Mouse (Mus musculus): ENCODE measurements around the gene Hdac9. TPM values are rescaled to one million over a fixed set of nuclear protein-coding genes. Genes with fewer than 3 reads are reported as not detected.

Hdac9 gene
- polyA plus RNA-seq, 1 experiment from 2014 or later, result 6.7 TPM

DNA sequence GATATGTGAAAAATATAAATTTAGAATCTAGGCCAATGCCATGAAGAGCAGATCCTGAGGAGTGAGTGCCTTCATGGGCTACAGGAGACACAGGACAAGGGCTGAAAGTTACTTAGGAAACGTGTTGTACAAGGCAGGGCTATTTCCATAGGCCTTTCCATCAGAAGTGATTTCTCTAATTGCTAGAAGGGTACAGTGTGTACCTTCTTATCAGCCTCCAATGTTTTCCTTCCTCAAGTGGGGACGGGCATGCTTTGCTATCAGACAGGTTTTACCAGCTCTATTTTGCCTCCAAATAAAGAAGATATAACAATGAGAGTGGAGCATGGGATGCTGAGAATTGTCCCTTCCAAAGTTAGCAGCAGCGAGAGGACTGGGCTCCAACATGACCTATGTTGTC lies 81.4 kb downstream of the Hdac9 start:
- Histone ChIP-seq H3K9ac (replicated peaks; ENCODE audit: low read length) (no peak overlapping the region), H3K4me1 (ENCODE audit: control insufficient read depth, insufficient read depth, low read length) (no peaks in the 10 kb centered on the region), H3K27ac (replicated peaks; ENCODE audit: low read depth, low read length) (no peak overlapping the region), H3K9me3 (replicated peaks; ENCODE audit: control insufficient read depth, low read length) (no peaks in the 10 kb centered on the region), H3K4me2 (ENCODE audit: low read depth, low read length) (no peak overlapping the region), H3K4me3 (ENCODE audit: low read depth, low read length) (no peak overlapping the region), H3K27me3 (ENCODE audit: control insufficient read depth, insufficient read depth, low read length) (no peaks in the 10 kb centered on the region), H3K36me3 (replicated peaks; ENCODE audit: control insufficient read depth, insufficient read depth, low read depth, low read length) (no peaks in the 10 kb centered on the region)
- WGBS, result 82% methylated on average over 3 of the region's 3 CpGs
- ATAC-seq (replicated peaks; ENCODE audit: insufficient number of reproducible peaks, low FRiP score, low TSS enrichment, low read depth) (no peak), DNase-seq (ENCODE audit: low spot score) (no peak)

DNA sequence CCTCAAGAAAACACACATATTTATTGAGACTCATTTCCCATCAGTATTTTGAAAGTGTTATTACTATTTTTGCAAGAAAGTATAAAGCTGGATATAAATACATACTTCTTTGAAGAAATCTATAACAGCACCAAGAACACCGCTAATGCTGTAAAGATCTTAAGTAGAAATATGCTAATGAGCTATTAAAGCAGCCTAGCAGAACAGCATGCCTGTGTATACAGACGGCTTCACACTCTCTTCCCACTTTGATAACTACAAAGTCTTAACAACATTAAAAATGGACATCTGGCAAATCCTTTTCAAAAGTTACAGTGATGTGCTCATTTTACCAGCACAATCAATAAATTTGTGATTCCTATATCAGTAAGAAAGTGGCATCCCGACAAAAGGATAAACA lies 88.2 kb downstream of the Hdac9 start:
- H3K9ac ChIP-seq (replicated peaks; ENCODE audit: low read length), result no peak overlapping the region
- no peaks in the 10 kb centered on the region for H3K27me3 ChIP-seq (ENCODE audit: control insufficient read depth, insufficient read depth, low read length)
- H3K4me2 ChIP-seq (ENCODE audit: low read depth, low read length), result no peak overlapping the region
- WGBS, result 83% methylated on average over 3 of the region's 3 CpGs
- no peak overlapping the region for H3K27ac ChIP-seq (replicated peaks; ENCODE audit: low read depth, low read length)
- H3K9me3 ChIP-seq (replicated peaks; ENCODE audit: control insufficient read depth, low read length), result no peaks in the 10 kb centered on the region
- DNase-seq (ENCODE audit: low spot score), result no peak
- no peaks in the 10 kb centered on the region for H3K36me3 ChIP-seq (replicated peaks; ENCODE audit: control insufficient read depth, insufficient read depth, low read depth, low read length)
- H3K4me1 ChIP-seq (ENCODE audit: control insufficient read depth, insufficient read depth, low read length), result no peaks in the 10 kb centered on the region
- ATAC-seq (replicated peaks; ENCODE audit: insufficient number of reproducible peaks, low FRiP score, low TSS enrichment, low read depth), result no peak
- H3K4me3 ChIP-seq (ENCODE audit: low read depth, low read length), result no peak overlapping the region

DNA sequence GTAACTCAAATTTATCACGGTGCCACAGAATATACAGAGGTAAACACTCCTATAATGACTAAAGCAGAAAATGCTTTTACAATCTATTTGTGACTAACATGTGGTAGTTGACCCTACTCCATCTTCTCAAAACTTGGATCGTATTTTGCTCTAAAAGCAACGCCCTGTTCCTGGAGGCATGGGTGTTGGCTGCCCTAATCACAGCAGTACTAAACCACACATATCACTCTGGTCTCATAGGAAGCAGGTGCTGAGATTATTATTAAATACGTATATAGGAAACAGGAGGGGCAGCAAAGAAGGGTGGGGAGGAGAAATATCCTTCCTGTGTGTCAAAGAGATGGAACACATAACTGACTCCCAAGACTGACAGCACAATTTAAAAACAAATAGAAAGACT lies 90.0 kb downstream of the Hdac9 start:
- Histone ChIP-seq H3K9me3 (replicated peaks; ENCODE audit: control insufficient read depth, low read length) (no peaks in the 10 kb centered on the region), H3K36me3 (replicated peaks; ENCODE audit: control insufficient read depth, insufficient read depth, low read depth, low read length) (no peaks in the 10 kb centered on the region), H3K27me3 (ENCODE audit: control insufficient read depth, insufficient read depth, low read length) (no peaks in the 10 kb centered on the region), H3K27ac (replicated peaks; ENCODE audit: low read depth, low read length) (no peak overlapping the region), H3K4me1 (ENCODE audit: control insufficient read depth, insufficient read depth, low read length) (no peaks in the 10 kb centered on the region), H3K4me3 (ENCODE audit: low read depth, low read length) (no peak overlapping the region), H3K9ac (replicated peaks; ENCODE audit: low read length) (no peak overlapping the region), H3K4me2 (ENCODE audit: low read depth, low read length) (no peak overlapping the region)
- DNase-seq (ENCODE audit: low spot score), result no peak
- 91% methylated on average over 4 of the region's 4 CpGs for WGBS
- no peak for ATAC-seq (replicated peaks; ENCODE audit: insufficient number of reproducible peaks, low FRiP score, low TSS enrichment, low read depth)

DNA sequence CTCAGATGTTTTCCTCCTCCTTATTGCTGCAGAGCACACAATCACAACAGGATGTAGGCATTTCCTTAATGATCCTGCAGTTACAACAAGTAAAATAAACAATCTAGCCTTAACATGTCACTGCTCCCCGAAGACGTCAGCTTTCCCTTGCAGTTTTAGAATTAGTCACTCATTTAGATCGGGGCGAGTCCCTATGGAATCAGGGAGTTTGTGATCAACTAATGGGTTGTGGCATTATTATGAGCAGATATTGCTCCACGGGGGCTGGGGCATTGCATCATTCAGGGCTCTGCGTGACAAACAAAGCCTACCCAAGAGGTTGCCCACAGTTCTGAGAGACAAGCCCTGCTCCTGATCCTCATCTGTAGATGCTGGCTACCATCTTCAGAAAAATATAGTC lies 96.7 kb downstream of the Hdac9 start:
- H3K9ac ChIP-seq (replicated peaks; ENCODE audit: low read length), result no peak overlapping the region
- H3K27me3 ChIP-seq (ENCODE audit: control insufficient read depth, insufficient read depth, low read length), result no peaks in the 10 kb centered on the region
- no peaks in the 10 kb centered on the region for H3K36me3 ChIP-seq (replicated peaks; ENCODE audit: control insufficient read depth, insufficient read depth, low read depth, low read length)
- H3K4me3 ChIP-seq (ENCODE audit: low read depth, low read length), result no peak overlapping the region
- H3K9me3 ChIP-seq (replicated peaks; ENCODE audit: control insufficient read depth, low read length), result no peaks in the 10 kb centered on the region
- WGBS, result 40% methylated on average over 6 of the region's 6 CpGs
- no peak for ATAC-seq (replicated peaks; ENCODE audit: insufficient number of reproducible peaks, low FRiP score, low TSS enrichment, low read depth)
- H3K4me2 ChIP-seq (ENCODE audit: low read depth, low read length), result no peak overlapping the region
- H3K4me1 ChIP-seq (ENCODE audit: control insufficient read depth, insufficient read depth, low read length), result no peaks in the 10 kb centered on the region
- DNase-seq (ENCODE audit: low spot score), result peak; percentile 23
- H3K27ac ChIP-seq (replicated peaks; ENCODE audit: low read depth, low read length), result no peak overlapping the region

DNA sequence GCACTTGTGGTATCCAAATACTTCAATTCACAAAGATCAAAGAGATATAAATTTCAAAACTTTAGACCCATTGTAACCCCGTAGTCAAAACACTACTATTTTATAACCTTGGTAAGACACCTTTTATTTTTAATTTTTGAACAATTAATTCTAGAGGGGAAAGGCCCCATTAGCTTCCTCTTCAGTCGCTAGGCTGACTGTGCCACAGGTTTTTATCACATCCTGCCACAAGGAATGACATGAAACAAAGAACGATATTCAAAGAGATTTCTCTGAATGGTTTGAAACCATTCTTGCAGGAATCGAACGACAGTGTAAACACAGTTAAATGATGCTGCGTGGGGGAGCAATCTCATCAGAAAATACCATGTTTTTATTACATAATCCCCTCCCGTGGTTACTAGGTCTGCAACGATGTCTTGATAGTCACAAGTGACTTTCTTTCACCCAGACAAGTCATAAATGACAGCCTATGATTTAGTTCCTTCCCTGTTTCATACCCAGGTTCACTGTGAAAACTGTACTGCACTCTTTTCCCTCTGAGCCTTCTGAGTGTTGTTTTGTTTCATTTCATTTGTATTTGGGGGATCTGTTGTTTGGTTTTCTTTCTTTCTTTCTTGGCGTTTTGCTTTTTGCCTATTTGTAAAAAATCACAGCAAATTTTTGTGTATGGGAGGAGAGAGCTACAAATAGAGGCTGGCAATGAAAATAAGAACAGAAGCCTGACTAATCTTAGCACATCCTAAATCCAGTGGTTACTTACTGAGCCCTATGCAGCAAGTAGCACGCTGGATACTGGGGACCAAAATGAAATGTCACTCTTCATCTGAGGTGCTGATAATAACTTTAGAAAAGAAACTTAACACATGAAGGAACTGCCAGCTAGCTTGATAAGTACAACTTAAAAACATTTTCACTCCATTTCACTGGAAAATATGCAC lies 105.0 kb downstream of the Hdac9 start:
- no peaks in the 10 kb centered on the region for H3K27me3 ChIP-seq (ENCODE audit: control insufficient read depth, insufficient read depth, low read length)
- no peaks in the 10 kb centered on the region for H3K4me1 ChIP-seq (ENCODE audit: control insufficient read depth, insufficient read depth, low read length)
- no peaks in the 10 kb centered on the region for H3K9me3 ChIP-seq (replicated peaks; ENCODE audit: control insufficient read depth, low read length)
- H3K4me3 ChIP-seq (ENCODE audit: low read depth, low read length), result no peak overlapping the region
- no peak overlapping the region for H3K27ac ChIP-seq (replicated peaks; ENCODE audit: low read depth, low read length)
- WGBS, result 74% methylated on average over 10 of the region's 10 CpGs
- ATAC-seq (replicated peaks; ENCODE audit: insufficient number of reproducible peaks, low FRiP score, low TSS enrichment, low read depth), result no peak
- H3K9ac ChIP-seq (replicated peaks; ENCODE audit: low read length), result no peak overlapping the region
- no peak for DNase-seq (ENCODE audit: low spot score)
- H3K36me3 ChIP-seq (replicated peaks; ENCODE audit: control insufficient read depth, insufficient read depth, low read depth, low read length), result no peaks in the 10 kb centered on the region
- no peak overlapping the region for H3K4me2 ChIP-seq (ENCODE audit: low read depth, low read length)

GRCm38 (mm10) chr12:34810221-34810620 lies 106.7 kb downstream of the Hdac9 start:
- no peaks in the 10 kb centered on the region for H3K36me3 ChIP-seq (replicated peaks; ENCODE audit: control insufficient read depth, insufficient read depth, low read depth, low read length)
- ATAC-seq (replicated peaks; ENCODE audit: insufficient number of reproducible peaks, low FRiP score, low TSS enrichment, low read depth), result no peak
- no peak overlapping the region for H3K4me3 ChIP-seq (ENCODE audit: low read depth, low read length)

GRCm38 (mm10) chr12:34808180-34808579 lies 108.7 kb downstream of the Hdac9 start:
- DNase-seq (ENCODE audit: low spot score), result no peak
- 88% methylated on average over 1 of the region's 1 CpGs for WGBS
- Histone ChIP-seq H3K27me3 (ENCODE audit: control insufficient read depth, insufficient read depth, low read length) (no peaks in the 10 kb centered on the region), H3K4me1 (ENCODE audit: control insufficient read depth, insufficient read depth, low read length) (no peaks in the 10 kb centered on the region), H3K36me3 (replicated peaks; ENCODE audit: control insufficient read depth, insufficient read depth, low read depth, low read length) (no peaks in the 10 kb centered on the region), H3K9me3 (replicated peaks; ENCODE audit: control insufficient read depth, low read length) (no peaks in the 10 kb centered on the region), H3K27ac (replicated peaks; ENCODE audit: low read depth, low read length) (no peak overlapping the region), H3K4me2 (ENCODE audit: low read depth, low read length) (no peak overlapping the region), H3K9ac (replicated peaks; ENCODE audit: low read length) (no peak overlapping the region), H3K4me3 (ENCODE audit: low read depth, low read length) (no peak overlapping the region)
- no peak for ATAC-seq (replicated peaks; ENCODE audit: insufficient number of reproducible peaks, low FRiP score, low TSS enrichment, low read depth)

More at GRCm38 (mm10) chr12:34810221-34810620, 106.7 kb downstream of the Hdac9 start:
- Histone ChIP-seq H3K27ac (replicated peaks; ENCODE audit: low read depth, low read length) (no peak overlapping the region), H3K27me3 (ENCODE audit: control insufficient read depth, insufficient read depth, low read length) (no peaks in the 10 kb centered on the region), H3K9ac (replicated peaks; ENCODE audit: low read length) (no peak overlapping the region), H3K4me1 (ENCODE audit: control insufficient read depth, insufficient read depth, low read length) (no peaks in the 10 kb centered on the region), H3K9me3 (replicated peaks; ENCODE audit: control insufficient read depth, low read length) (no peaks in the 10 kb centered on the region), H3K4me2 (ENCODE audit: low read depth, low read length) (no peak overlapping the region)
- WGBS, result 71% methylated on average over 2 of the region's 2 CpGs
- no peak for DNase-seq (ENCODE audit: low spot score)

DNA sequence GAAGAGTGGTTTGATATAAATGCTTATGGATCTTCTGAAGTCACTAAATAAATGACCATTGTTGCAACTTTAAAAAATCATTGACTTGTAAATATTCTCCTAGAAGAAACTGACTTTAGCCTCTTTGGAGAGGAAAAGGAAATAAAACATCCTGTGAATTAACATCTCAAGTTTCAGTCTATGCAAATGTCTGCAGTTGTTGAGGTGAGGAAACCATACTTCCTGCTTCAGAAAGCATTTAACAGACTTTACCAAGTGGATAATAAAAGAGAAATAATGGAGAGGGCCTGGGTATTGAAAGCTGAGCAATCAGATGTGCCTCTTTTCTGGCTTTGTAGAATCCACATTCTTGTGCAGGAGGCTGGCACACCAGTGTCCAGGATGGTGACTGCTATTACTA lies 110.4 kb downstream of the Hdac9 start:
- Histone ChIP-seq H3K4me1 (ENCODE audit: control insufficient read depth, insufficient read depth, low read length) (no peaks in the 10 kb centered on the region), H3K4me2 (ENCODE audit: low read depth, low read length) (no peak overlapping the region), H3K9me3 (replicated peaks; ENCODE audit: control insufficient read depth, low read length) (no peaks in the 10 kb centered on the region), H3K27me3 (ENCODE audit: control insufficient read depth, insufficient read depth, low read length) (no peaks in the 10 kb centered on the region), H3K27ac (replicated peaks; ENCODE audit: low read depth, low read length) (no peak overlapping the region), H3K36me3 (replicated peaks; ENCODE audit: control insufficient read depth, insufficient read depth, low read depth, low read length) (no peaks in the 10 kb centered on the region), H3K9ac (replicated peaks; ENCODE audit: low read length) (no peak overlapping the region), H3K4me3 (ENCODE audit: low read depth, low read length) (no peak overlapping the region)
- ATAC-seq (replicated peaks; ENCODE audit: insufficient number of reproducible peaks, low FRiP score, low TSS enrichment, low read depth) (no peak), DNase-seq (ENCODE audit: low spot score) (no peak)
